Mouse (Mus musculus) midbrain, embryonic 16.5 days (tissue): ENCODE measurements around the gene Il17rb. TPM values are rescaled to one million over a fixed set of nuclear protein-coding genes. Genes with fewer than 3 reads are reported as not detected.
A peak's percentile ranks its signal among the peaks of the same experiment; 100 is the strongest.

Experiments used
- ATAC-seq: fragments of 200-750 bp; cut with Nextera tagmentation; 2 replicates; pipeline ENCODE4 v1.8.0; 2017; ENCODE audit warnings: moderate TSS enrichment
- H3K27ac ChIP-seq: fragments of 300-500 bp; sonication (generic); 2 replicates; pipeline ENCODE4 v1.5.1; 2014; ENCODE audit warnings: mild to moderate bottlenecking, low read length, mixed read lengths
- H3K27me3 ChIP-seq: fragments of 300-500 bp; sonication (generic); 2 replicates; pipeline ENCODE4 v1.6.1; 2014; ENCODE audit warnings: low read depth, low read length, mixed read lengths; ENCODE audit not compliant: control insufficient read depth, insufficient read depth
- H3K36me3 ChIP-seq: fragments of 300-500 bp; sonication (generic); 2 replicates; pipeline ENCODE4 v1.6.1; 2014; ENCODE audit warnings: mild to moderate bottlenecking, low read length, moderate library complexity, mixed read lengths; ENCODE audit not compliant: control insufficient read depth, insufficient read depth
- H3K4me1 ChIP-seq: fragments of 300-500 bp; sonication (generic); 2 replicates; pipeline ENCODE4 v1.6.1; 2014; ENCODE audit warnings: mild to moderate bottlenecking, low read length, mixed read lengths; ENCODE audit not compliant: control insufficient read depth, insufficient read depth
- H3K4me2 ChIP-seq: fragments of 300-500 bp; sonication (generic); 2 replicates; pipeline ENCODE4 v1.6.1; 2014; ENCODE audit warnings: mild to moderate bottlenecking, low read length, mixed read lengths
- H3K4me3 ChIP-seq: fragments of 300-500 bp; sonication (generic); 2 replicates; pipeline ENCODE4 v1.5.1; 2014; ENCODE audit warnings: low read depth, mild to moderate bottlenecking, low read length, moderate library complexity, mixed read lengths
- H3K9ac ChIP-seq: fragments of 300-500 bp; sonication (generic); 2 replicates; pipeline ENCODE4 v1.6.1; 2014; ENCODE audit warnings: low read depth, low read length, mixed read lengths
- H3K9me3 ChIP-seq: fragments of 300-500 bp; sonication (generic); replicated peaks from 2 replicates; pipeline ENCODE4 v1.6.1; 2014; ENCODE audit warnings: mild to moderate bottlenecking, low read length, mixed read lengths; ENCODE audit not compliant: control insufficient read depth, poor library complexity, severe bottlenecking
- WGBS: fragments of 180-500 bp; shearing (Covaris S2); extraction: QIAGEN DNeasy Blood & Tissue Kit; methylation state at CpG from one replicate; pipeline ENCODE4 v1.1.7; 2014; 5-methylcytosine and 5-hydroxymethylcytosine counted together
- polyA plus RNA-seq: library from polyadenylated mRNA; unstranded; fragments of >200 nt; fragmentation: Nextera tagmentation; extraction: Ambion mirVana; gene quantifications from 2 replicates; pipeline ENCODE4 v1.2.1, GENCODE M21; 2015

Il17rb gene
- polyA plus RNA-seq: 1.8 and 2.4 TPM in 2 replicates

DNA sequence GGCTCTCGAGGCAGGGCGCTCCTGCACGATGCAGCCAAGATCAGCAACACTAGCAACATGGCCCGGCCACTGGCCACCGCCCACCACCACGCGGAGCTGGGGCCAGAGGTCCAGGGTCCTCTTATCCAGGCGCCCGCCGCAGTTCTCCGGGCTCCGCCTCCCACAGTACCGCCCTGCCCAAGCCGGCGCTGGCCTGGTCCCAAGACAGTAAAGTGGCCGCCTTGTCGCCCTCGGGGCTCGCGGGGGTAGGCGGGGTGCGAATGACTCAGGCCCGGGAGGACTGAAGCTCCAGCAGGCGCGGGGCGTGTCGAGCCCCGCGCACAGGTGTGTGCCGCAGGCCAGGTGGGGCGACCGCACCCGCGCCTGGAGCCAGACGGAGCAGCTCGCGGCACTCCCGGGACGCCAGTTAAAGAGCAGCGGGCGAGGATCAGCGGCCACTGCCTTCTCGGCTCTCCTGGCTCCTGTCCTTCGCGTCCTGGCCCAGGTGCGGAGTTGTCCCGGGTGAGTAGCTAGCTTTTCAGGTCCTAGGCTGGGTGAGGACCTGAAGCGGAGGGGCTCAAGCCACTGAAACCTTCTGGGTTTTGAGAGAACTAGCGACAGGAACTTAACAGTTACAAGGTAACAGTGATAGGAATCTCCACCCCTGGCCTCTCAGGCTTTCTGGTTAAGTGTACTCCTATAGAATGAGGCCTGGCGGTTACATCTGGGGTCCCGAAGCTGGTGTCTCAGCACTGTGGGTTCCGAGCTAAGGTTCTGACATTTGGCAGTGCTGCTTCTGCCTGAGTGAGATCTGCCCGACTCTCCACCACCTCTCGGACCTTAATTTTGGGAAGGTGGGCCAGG lies at the start of gene Il17rb, which contains the start of gene Chdh:
Gene Il17rb, minus strand, starts transcription at position 164 of the 843 bp plus-strand sequence.
Gene Chdh, plus strand, starts transcription at position 291 of the 843 bp plus-strand sequence.
- Histone ChIP-seq H3K9ac (peak within 1 kb of the TSS; percentile 59), H3K27ac (no peak within 1 kb of the TSS), H3K27me3 (peaks cover 5% of the 10 kb centered on the region), H3K4me3 (peak within 1 kb of the TSS; percentile 41), H3K4me2 (peak within 1 kb of the TSS; percentile 73), H3K9me3 (no peaks in the 10 kb centered on the region), H3K4me1 (peaks cover 3% of the 10 kb centered on the region), H3K36me3 (no peaks in the 10 kb centered on the region)
- 10% methylated on average over 51 of the region's 54 CpGs for WGBS
- peak; percentile 72 for ATAC-seq

GRCm38 (mm10) chr14:30056031-30056766 lies 47.5 kb upstream of the Il17rb start:
- Histone ChIP-seq H3K4me2 (no peak overlapping the region), H3K9ac (no peak overlapping the region), H3K27ac (0 out of 2 replicates have a peak overlapping the region, but pooled peaks have one; percentile 24), H3K4me1 (0 out of 2 replicates have a peak, but pooled peaks cover 4% of the 10 kb centered on the region), H3K4me3 (no peak overlapping the region), H3K9me3 (no peaks in the 10 kb centered on the region), H3K27me3 (no peaks in the 10 kb centered on the region), H3K36me3 (no peaks in the 10 kb centered on the region)
- ATAC-seq: peak; percentile 91
- WGBS: 52% methylated on average over 13 of the region's 13 CpGs

DNA sequence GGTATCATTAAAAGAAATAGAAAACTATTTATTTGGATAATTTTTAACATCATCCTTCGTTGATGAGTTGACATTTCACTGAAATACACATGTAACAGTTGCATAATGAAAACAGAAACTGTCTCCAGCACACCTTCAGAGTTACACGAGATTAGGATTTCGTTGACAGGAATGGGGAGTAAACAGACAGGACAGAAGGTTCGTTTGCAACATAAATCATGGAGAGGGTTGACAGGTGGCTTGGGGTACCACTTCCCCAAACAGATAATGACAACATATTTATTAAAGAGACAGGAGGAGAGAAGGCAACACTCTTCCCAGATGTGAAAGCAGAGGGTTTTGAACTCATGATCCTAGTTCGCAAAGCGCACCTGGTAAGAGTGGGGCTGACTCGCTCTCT lies 46.2 kb upstream of the Il17rb start:
- 0 out of 2 replicates have a peak, but pooled peaks cover 4% of the 10 kb centered on the region for H3K4me1 ChIP-seq
- H3K4me2 ChIP-seq: no peak overlapping the region
- H3K9me3 ChIP-seq: no peaks in the 10 kb centered on the region
- no peak overlapping the region for H3K9ac ChIP-seq
- no peak overlapping the region for H3K4me3 ChIP-seq
- no peaks in the 10 kb centered on the region for H3K27me3 ChIP-seq
- no peak for ATAC-seq
- 83% methylated on average over 7 of the region's 7 CpGs for WGBS
- no peak overlapping the region for H3K27ac ChIP-seq
- no peaks in the 10 kb centered on the region for H3K36me3 ChIP-seq

- no peak for ATAC-seq
- WGBS: 85% methylated on average over 8 of the region's 8 CpGs
These were observed 41.6 kb upstream of the Il17rb start for GRCm38 (mm10) chr14:30050280-30050679.

GRCm38 (mm10) chr14:30048049-30048448 lies 39.4 kb upstream of the Il17rb start:
- no peak overlapping the region for H3K27ac ChIP-seq
- 92% methylated on average over 3 of the region's 3 CpGs for WGBS

More at GRCm38 (mm10) chr14:30050280-30050679, 41.6 kb upstream of the Il17rb start:
- H3K27me3 ChIP-seq: no peaks in the 10 kb centered on the region
- peaks cover 7% of the 10 kb centered on the region; the same call in 1 of the 2 replicates for H3K36me3 ChIP-seq
- no peak overlapping the region for H3K27ac ChIP-seq
- no peak overlapping the region for H3K4me3 ChIP-seq
- H3K4me2 ChIP-seq: no peak overlapping the region
- no peak overlapping the region for H3K9ac ChIP-seq
- no peaks in the 10 kb centered on the region for H3K4me1 ChIP-seq
- no peaks in the 10 kb centered on the region for H3K9me3 ChIP-seq

GRCm38 (mm10) chr14:30046976-30047375 lies 38.3 kb upstream of the Il17rb start:
- H3K9ac ChIP-seq: no peak overlapping the region
- H3K4me2 ChIP-seq: no peak overlapping the region
- 94% methylated on average over 4 of the region's 4 CpGs for WGBS
- H3K27me3 ChIP-seq: no peaks in the 10 kb centered on the region
- no peak overlapping the region for H3K4me3 ChIP-seq
- H3K27ac ChIP-seq: no peak overlapping the region
- no peak for ATAC-seq
- no peaks in the 10 kb centered on the region for H3K9me3 ChIP-seq
- no peaks in the 10 kb centered on the region for H3K4me1 ChIP-seq
- peaks cover 12% of the 10 kb centered on the region for H3K36me3 ChIP-seq

More at GRCm38 (mm10) chr14:30048049-30048448, 39.4 kb upstream of the Il17rb start:
- H3K9ac ChIP-seq: no peak overlapping the region
- no peaks in the 10 kb centered on the region for H3K9me3 ChIP-seq
- peaks cover 9% of the 10 kb centered on the region for H3K36me3 ChIP-seq
- no peak overlapping the region for H3K4me2 ChIP-seq
- no peaks in the 10 kb centered on the region for H3K4me1 ChIP-seq
- no peaks in the 10 kb centered on the region for H3K27me3 ChIP-seq
- H3K4me3 ChIP-seq: no peak overlapping the region
- ATAC-seq: no peak

- Histone ChIP-seq H3K27ac (no peak overlapping the region), H3K27me3 (no peaks in the 10 kb centered on the region), H3K4me2 (no peak overlapping the region), H3K9ac (no peak overlapping the region), H3K36me3 (peaks cover 14% of the 10 kb centered on the region), H3K4me1 (no peaks in the 10 kb centered on the region), H3K9me3 (no peaks in the 10 kb centered on the region), H3K4me3 (no peak overlapping the region)
- 82% methylated on average over 8 of the region's 8 CpGs for WGBS
- no peak for ATAC-seq
These were observed 37.1 kb upstream of the Il17rb start for GRCm38 (mm10) chr14:30045704-30046220.

DNA sequence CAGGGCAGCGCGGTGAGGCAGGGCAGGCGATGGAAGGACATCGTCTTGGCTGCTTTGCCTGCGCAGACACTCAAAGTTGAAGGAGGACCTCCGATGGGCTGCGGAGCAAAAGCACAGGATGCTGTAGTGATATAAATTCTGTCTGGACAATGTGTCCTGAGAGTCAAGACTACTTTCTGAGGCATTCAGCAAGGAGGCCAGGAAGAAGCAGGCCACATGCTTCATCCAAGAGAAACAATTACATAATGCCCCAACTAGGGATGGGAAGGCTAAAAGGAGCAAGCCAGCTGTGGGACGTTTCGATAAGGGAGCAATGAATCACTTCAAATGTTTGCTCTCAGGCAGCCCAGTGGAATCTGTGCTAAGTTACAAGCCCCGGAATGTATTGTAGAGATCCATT lies 36.5 kb upstream of the Il17rb start:
- no peaks in the 10 kb centered on the region for H3K9me3 ChIP-seq

More for the DNA sequence above, 36.5 kb upstream of the Il17rb start:
- ATAC-seq: no peak
- Histone ChIP-seq H3K9ac (no peak overlapping the region), H3K36me3 (peaks cover 14% of the 10 kb centered on the region), H3K27ac (no peak overlapping the region), H3K27me3 (no peaks in the 10 kb centered on the region), H3K4me3 (no peak overlapping the region), H3K4me2 (no peak overlapping the region), H3K4me1 (no peaks in the 10 kb centered on the region)
- WGBS: 87% methylated on average over 10 of the region's 10 CpGs
